Mouse (Mus musculus) heart, postnatal 0 days (tissue): Measurements from ENCODE around the gene Gprin1. TPM values are rescaled to one million over a fixed set of nuclear protein-coding genes. Genes with fewer than 3 reads are reported as not detected.

ENCODE experiments used
- ATAC-seq: fragments of 200-750 bp; cut with Nextera tagmentation; 2 replicates; pipeline ENCODE4 v1.8.0; 2017; ENCODE audit warnings: low read depth, moderate number of reproducible peaks, moderate library complexity; ENCODE audit not compliant: insufficient read depth
- DNase-seq: peaks from one replicate; pipeline ENCODE4 v3.0.0-alpha.2; 2016; ENCODE audit warnings: low spot score
- H3K27ac ChIP-seq: fragments of 300-500 bp; sonication (generic); 2 replicates; pipeline ENCODE4 v1.5.1; 2014; ENCODE audit warnings: low read depth, mild to moderate bottlenecking
- H3K27me3 ChIP-seq: fragments of 300-500 bp; sonication (generic); 2 replicates; pipeline ENCODE4 v1.6.1; 2014; ENCODE audit warnings: low read length, mixed read lengths; ENCODE audit not compliant: control insufficient read depth, insufficient read depth
- H3K36me3 ChIP-seq: fragments of 300-500 bp; sonication (generic); replicated peaks from 2 replicates; pipeline ENCODE4 v1.6.1; 2014; ENCODE audit warnings: low read length, mixed read lengths; ENCODE audit not compliant: control insufficient read depth, insufficient read depth
- H3K4me1 ChIP-seq: fragments of 300-500 bp; sonication (generic); 2 replicates; pipeline ENCODE4 v1.6.1; 2014; ENCODE audit warnings: antibody characterized with exemption; ENCODE audit not compliant: control insufficient read depth, insufficient read depth
- H3K4me2 ChIP-seq: fragments of 300-500 bp; sonication (generic); 2 replicates; pipeline ENCODE4 v1.6.1; 2014; ENCODE audit warnings: low read depth, mild to moderate bottlenecking, low read length, moderate library complexity
- H3K4me3 ChIP-seq: fragments of 300-500 bp; sonication (generic); 2 replicates; pipeline ENCODE4 v1.5.1; 2014; ENCODE audit warnings: low read depth, low read length
- H3K9ac ChIP-seq: fragments of 300-500 bp; sonication (generic); replicated peaks from 2 replicates; pipeline ENCODE4 v1.6.1; 2014; ENCODE audit warnings: low read depth, low read length, mixed read lengths
- H3K9me3 ChIP-seq: fragments of 300-500 bp; sonication (generic); replicated peaks from 2 replicates; pipeline ENCODE4 v1.6.1; 2016; ENCODE audit warnings: low read length; ENCODE audit not compliant: control insufficient read depth
- CTCF ChIP-seq: IDR thresholded peaks from 2 replicates; pipeline ENCODE4 v1.5.1; 2016; ENCODE audit warnings: antibody characterized with exemption, control low read depth, low read depth
- EP300 ChIP-seq: IDR thresholded peaks from 2 replicates; pipeline ENCODE4 v1.6.1; 2016; ENCODE audit warnings: antibody characterized with exemption, low read depth
- WGBS: fragments of 180-500 bp; shearing (Covaris S2); extraction: QIAGEN DNeasy Blood & Tissue Kit; methylation state at CpG from one replicate; pipeline ENCODE4 v1.1.7; 2014; 5-methylcytosine and 5-hydroxymethylcytosine counted together
- polyA plus RNA-seq: library from polyadenylated mRNA; unstranded; fragments of >200 nt; fragmentation: Nextera tagmentation; extraction: Ambion mirVana; gene quantifications from 2 replicates; pipeline ENCODE4 v1.2.1, GENCODE M21; 2015
- total RNA-seq: library from RNA; depleted of rRNA; stranded (reverse); fragments of >200 nt; gene quantifications from 2 replicates; pipeline ENCODE4 v1.2.3, GENCODE M21; 2014; ENCODE audit warnings: low replicate concordance

Gene Gprin1
- total and polyA plus RNA-seq, 2 experiments from 2014 or later, result 0.03 TPM; not detected in 1

DNA sequence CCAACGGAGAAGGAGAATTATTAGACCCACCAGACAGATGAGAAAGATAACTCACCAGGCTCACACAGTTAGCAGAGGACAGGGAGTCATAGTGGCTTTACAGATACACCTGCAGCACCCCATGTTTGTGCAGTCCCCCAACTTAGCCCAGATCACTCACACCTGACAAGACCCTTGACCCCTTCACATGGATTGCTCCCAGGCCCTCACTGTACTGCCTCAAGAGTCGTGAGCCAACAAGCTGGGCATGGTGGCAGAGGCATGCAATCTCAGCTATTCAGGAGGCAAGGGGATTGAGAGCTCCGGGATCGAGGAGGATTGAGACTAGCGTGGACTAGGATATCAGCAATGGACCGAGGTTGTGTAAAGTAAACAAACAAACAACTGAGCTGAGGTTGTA, 4.1 kb upstream of the Gprin1 start:
- Histone ChIP-seq H3K4me3 (no peak overlapping the region), H3K4me2 (no peak overlapping the region), H3K9me3 (no peaks in the 10 kb centered on the region), H3K27ac (no peak overlapping the region), H3K9ac (no peak overlapping the region), H3K27me3 (peaks cover 57% of the 10 kb centered on the region), H3K4me1 (peaks cover 4% of the 10 kb centered on the region), H3K36me3 (no peaks in the 10 kb centered on the region)
- no peak for TF ChIP-seq CTCF
- TF ChIP-seq EP300, result no peak
- DNase-seq (no peak), ATAC-seq (no peak)
- 43% methylated on average over 6 of the region's 6 CpGs for WGBS

DNA sequence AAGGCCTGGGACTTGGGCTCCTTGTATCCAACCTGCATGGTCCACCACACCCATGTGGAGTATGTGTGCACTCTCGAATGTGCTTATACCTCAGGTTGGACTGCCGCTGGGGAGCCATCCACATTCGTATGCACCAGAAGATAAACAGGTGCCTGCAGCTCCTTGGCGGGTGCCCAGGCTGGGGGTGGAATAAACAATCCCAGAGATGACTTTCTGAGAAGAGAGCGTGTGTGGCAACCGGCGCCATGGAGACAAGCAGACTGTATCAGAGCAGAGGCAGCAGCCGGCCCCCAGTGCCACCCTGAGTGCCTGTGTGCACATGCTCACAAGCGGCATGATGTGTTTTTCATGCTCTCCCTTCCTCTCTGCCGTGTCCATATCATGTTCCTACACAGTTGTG, 3.0 kb upstream of the Gprin1 start:
- Histone ChIP-seq H3K36me3 (no peaks in the 10 kb centered on the region), H3K9ac (no peak overlapping the region), H3K27ac (no peak overlapping the region), H3K9me3 (no peaks in the 10 kb centered on the region), H3K4me2 (no peak overlapping the region), H3K27me3 (peaks cover 60% of the 10 kb centered on the region), H3K4me3 (no peak overlapping the region), H3K4me1 (peaks cover 4% of the 10 kb centered on the region; the same call in 1 of the 2 replicates)
- WGBS, result 65% methylated on average over 10 of the region's 10 CpGs
- ATAC-seq (no peak), DNase-seq (no peak)
- no peak for TF ChIP-seq CTCF
- no peak for TF ChIP-seq EP300

DNA sequence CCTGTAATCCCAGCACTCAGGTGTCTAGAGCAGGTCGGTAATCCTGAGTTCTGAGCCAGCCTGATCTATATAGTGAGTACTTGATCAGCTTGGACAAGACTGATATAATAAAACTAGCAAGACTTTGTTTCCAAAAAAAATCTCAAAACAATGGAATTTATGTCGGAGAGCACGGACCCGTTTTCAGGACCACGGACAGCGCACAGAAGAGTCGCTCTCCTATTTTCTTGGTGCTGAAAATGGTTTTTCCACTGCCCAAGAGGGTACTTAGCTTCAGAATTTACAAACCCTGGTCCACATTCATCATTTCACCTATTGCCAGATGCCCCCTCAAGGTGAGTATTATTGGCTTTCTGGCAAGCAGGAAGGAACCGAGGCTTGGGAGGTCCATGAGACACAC, 1.0 kb upstream of the Gprin1 start:
- Histone ChIP-seq H3K9ac (no peak overlapping the region), H3K27me3 (peaks cover 50% of the 10 kb centered on the region), H3K36me3 (no peaks in the 10 kb centered on the region), H3K27ac (no peak overlapping the region), H3K9me3 (no peaks in the 10 kb centered on the region), H3K4me3 (no peak overlapping the region), H3K4me2 (no peak overlapping the region), H3K4me1 (peaks cover 4% of the 10 kb centered on the region; the same call in 1 of the 2 replicates)
- TF ChIP-seq CTCF (no peak), EP300 (no peak)
- ATAC-seq (no peak), DNase-seq (no peak)
- 2% methylated on average over 8 of the region's 8 CpGs for whole genome bisulfite sequencing

DNA sequence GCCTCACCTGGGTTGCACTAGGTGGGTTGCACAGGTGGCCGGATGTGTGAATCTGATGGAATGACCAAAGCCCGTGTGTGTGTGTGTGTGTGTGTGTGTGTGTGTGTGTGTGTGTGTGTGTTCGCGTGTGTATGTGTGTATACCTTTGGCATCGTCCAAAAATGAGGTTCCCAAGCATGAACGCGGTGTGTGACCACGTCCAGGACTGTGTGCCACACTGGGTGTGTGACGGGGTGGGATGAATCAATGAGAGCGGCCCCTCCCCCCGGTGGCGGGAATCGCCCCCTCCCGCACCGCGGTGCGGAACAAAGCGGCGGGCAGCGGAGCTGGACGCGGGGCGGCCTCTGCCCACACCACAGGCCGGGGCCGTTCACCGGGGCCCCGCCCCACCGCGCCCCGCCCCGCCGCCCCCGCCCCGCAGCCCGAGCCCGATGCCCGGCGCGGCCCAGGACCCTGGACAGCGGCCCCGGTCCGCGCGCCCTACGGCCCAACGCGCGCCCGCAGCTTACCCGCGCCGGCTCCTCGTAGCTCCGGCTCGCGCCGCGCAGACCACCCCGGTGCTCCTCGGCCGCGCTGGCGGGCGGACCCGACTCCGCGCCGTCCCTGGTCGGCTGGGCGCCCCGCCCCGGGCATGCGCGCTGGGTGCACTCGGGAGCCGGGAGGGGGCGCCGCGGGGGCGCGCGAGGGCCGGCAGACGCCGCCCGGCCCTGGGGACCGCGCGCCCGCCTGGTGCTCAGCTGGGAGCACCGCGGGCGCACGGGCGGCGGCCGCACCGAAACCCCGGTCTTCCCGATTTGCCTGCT, 412 bp downstream of the Gprin1 start:
- Histone ChIP-seq H3K4me3 (peak overlapping the region; percentile 52), H3K36me3 (no peaks in the 10 kb centered on the region), H3K9ac (no peak overlapping the region), H3K9me3 (no peaks in the 10 kb centered on the region), H3K4me1 (peaks cover 4% of the 10 kb centered on the region; the same call in 1 of the 2 replicates), H3K27me3 (peaks cover 56% of the 10 kb centered on the region), H3K4me2 (peak overlapping the region; percentile 60), H3K27ac (no peak overlapping the region)
- DNase-seq (no peak), ATAC-seq (peak; percentile 84)
- no peak for TF ChIP-seq EP300
- TF ChIP-seq CTCF, result no peak
- 3% methylated on average over 62 of the region's 100 CpGs for WGBS

DNA sequence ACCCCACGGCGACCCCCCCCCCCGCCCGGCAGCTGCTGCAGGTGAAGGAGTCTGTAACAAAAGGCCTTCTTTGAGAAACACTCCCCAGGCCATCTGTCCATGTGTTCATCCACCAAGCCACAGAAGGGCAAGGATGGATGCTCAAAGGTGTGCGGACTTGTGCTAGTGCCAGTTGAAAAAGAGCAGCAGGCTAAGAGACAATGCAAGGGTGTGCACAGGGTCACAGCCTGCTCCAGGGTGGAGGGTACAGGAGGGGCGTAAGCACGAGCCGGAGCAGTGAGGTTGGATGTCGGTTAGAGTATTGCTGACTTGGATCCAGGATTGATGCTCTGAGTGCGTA, 983 bp downstream of the Gprin1 start:
- H3K9me3 ChIP-seq, result no peaks in the 10 kb centered on the region
- 49% methylated on average over 10 of the region's 10 CpGs for whole genome bisulfite sequencing
- H3K27ac ChIP-seq, result no peak overlapping the region
- H3K27me3 ChIP-seq, result peaks cover 59% of the 10 kb centered on the region
- no peak overlapping the region for H3K9ac ChIP-seq
- H3K36me3 ChIP-seq, result no peaks in the 10 kb centered on the region
- H3K4me1 ChIP-seq, result peaks cover 4% of the 10 kb centered on the region; the same call in 1 of the 2 replicates
- ATAC-seq, result no peak
- TF ChIP-seq EP300 (no peak), CTCF (no peak)
- no peak for DNase-seq
- H3K4me3 ChIP-seq, result no peak overlapping the region
- H3K4me2 ChIP-seq, result no peak overlapping the region

DNA sequence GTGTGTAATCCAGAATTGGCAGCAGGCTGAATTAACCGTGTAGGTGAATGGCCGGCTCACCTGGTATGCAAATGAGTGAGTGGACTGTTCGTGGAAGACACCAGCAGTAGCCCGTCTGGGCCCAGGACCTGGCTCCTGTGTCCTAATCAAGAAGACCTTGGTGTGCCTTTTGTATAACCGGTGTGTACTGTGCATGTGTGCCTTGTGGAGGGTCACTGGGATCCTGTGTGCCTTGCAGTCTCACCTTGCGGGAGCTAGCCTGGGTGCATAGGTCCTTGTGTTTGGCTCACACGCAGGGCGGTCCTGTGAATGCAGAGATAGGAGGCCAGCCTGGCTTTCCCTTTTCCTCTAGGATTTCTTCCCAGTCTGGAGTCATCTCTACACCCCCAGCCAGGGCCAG, 1.5 kb downstream of the Gprin1 start:
- no peaks in the 10 kb centered on the region for H3K36me3 ChIP-seq
- no peak for TF ChIP-seq CTCF
- TF ChIP-seq EP300, result no peak
- H3K9ac ChIP-seq, result no peak overlapping the region
- no peak overlapping the region for H3K4me2 ChIP-seq
- H3K27me3 ChIP-seq, result peaks cover 59% of the 10 kb centered on the region
- H3K9me3 ChIP-seq, result no peaks in the 10 kb centered on the region
- ATAC-seq, result no peak
- 75% methylated on average over 8 of the region's 8 CpGs for WGBS
- no peak for DNase-seq
- H3K27ac ChIP-seq, result no peak overlapping the region
- no peak overlapping the region for H3K4me3 ChIP-seq
- H3K4me1 ChIP-seq, result peaks cover 4% of the 10 kb centered on the region; the same call in 1 of the 2 replicates
